Mouse (Mus musculus) ovary, postnatal 10 days (tissue): ENCODE measurements around the gene Itgbl1.
"Not testable (repeated sequence)": the region's sequence is repeated elsewhere in the genome, so short reads cannot be mapped to it uniquely, and the experiment has no call there.

Experiments
- DNase-seq: peaks from one replicate; pipeline ENCODE4 v3.0.0; 2022; ENCODE audit warnings: low spot score

The Itgbl1 gene

GRCm38 (mm10) chr14:123659921-123660385 lies at the start of gene Itgbl1:
Gene Itgbl1 (plus strand): TSS chr14:123659971.
- no peak for DNase-seq

- no peak for DNase-seq
These were observed 36.8 kb upstream of the Itgbl1 start for GRCm38 (mm10) chr14:123622969-123623368.

DNA sequence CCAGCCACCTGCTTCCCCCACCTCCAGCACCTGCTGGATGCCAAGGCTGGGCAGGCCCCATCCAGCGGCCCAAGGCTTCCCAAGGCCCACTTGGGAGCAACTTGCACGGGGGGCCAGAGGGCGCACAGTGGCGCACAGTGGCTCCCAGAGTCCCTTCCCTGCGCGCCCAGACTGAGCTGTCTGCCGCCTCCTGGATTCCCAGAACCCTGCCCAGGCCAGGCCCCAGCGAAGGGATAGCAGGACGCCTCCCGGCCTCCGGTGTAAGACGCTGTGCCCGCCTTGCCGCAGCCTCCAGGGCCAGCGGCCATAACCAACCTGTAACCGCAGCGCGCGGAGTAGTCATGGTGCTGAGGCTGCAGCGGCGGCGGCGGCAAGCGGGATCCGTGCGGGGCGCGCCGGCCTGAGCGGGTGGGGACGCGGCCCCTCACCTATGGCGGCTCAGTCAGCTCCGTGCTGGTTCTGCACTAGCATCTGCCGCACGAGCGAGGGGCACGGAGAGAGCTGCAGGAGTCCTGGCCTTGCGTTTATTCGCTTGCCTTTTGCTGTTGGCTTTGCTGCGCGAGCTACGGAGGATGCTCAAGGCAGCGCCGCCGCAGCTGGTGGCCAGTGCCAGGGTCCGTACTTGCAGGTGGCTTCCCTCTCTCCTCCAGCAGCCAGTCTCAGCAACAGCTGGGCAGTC lies 33.1 kb upstream of the Itgbl1 start, which contains the start of gene Nalcn:
Nalcn (minus strand) TSS at position 644 of the 679 bp plus-strand sequence.
- no peak for DNase-seq

- DNase-seq, result no peak
These were observed 32.6 kb upstream of the Itgbl1 start for GRCm38 (mm10) chr14:123627180-123627562.

GRCm38 (mm10) chr14:123661091-123661491 lies 1.3 kb downstream of the Itgbl1 start:
- no peak for DNase-seq

DNA sequence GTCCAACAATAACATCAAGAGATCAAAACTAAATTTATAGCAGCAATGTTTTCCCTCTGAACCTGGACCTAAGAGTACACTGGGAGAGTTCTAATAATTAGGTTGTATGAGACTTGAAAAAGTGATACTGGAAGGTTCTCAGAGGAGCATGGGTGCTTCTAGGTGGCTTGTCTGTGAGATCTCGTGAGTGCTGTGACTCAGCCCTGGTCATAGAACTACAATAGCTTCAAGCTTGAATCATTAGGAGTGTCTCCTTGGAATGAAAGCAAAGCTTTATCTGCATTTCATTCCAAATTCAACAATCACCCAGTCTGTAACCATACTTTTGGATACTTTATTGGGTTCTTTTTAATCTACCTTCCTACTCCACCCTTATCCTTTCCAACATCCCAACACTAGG lies 2.6 kb downstream of the Itgbl1 start:
- DNase-seq, result no peak

DNA sequence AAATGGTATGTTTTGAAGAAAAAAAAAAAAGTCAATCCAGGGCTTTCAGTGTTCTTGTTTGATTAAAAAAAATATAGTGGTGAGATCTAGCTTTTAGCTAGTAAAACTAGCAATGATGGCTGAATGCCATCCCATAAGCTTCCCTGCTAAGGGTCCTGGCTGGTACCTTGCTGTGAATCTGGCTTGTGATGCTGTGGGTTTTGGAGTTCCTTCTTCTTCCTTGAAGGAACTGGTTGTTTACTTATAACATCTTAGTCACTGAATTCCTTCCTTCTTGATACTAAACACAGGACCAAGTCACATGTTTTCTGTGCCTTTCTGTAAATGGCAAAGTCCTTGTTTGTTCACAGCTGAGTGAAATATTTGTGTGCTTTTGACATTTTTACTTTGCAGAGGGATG lies 3.4 kb downstream of the Itgbl1 start:
- no peak for DNase-seq

DNA sequence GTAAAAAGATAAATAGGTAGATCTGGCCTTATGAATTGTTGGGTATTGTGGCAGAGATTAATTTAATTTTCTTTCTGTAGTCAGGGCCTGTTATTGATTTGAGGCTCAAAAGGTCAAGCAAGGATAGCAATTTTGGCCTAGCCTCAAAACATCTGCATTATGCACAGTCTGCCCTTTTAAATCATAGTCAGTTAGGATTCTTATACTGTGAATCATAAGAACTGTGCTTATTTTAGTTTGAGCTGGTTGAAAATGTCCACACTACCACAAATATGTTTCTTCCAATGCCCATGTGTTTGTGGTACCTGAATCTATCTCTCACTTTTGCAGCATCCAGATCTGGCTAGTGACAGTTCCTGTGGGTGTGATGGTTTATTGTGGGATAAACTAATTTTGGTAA lies 4.7 kb downstream of the Itgbl1 start:
- no peak for DNase-seq

GRCm38 (mm10) chr14:123671076-123671475 lies 11.3 kb downstream of the Itgbl1 start:
- DNase-seq, result not testable (repeated sequence)

GRCm38 (mm10) chr14:123678091-123678490 lies 18.3 kb downstream of the Itgbl1 start:
- no peak for DNase-seq

- DNase-seq, result no peak
These were observed 55.0 kb downstream of the Itgbl1 start for GRCm38 (mm10) chr14:123714751-123715150.

DNA sequence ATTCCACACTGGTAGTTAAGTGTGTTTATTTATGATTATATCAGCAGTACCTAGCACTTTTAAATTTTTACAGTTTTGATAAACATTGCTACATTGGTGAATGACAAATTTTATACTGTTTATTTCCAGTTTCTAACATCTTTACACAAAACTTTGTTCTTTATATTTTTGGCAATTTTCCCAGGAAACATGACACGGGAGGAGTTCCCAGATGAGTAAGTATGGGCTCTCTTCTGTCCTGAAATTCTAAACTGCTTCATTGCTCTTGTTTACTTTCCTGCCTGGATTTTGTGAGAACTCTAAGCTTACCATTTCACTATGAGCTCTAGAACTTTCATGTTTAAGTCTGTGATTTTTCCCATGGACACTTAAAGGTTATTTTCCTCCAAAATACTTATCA lies 82.3 kb downstream of the Itgbl1 start:
- DNase-seq, result no peak

GRCm38 (mm10) chr14:123751017-123751416 lies 91.2 kb downstream of the Itgbl1 start:
- DNase-seq, result no peak

DNA sequence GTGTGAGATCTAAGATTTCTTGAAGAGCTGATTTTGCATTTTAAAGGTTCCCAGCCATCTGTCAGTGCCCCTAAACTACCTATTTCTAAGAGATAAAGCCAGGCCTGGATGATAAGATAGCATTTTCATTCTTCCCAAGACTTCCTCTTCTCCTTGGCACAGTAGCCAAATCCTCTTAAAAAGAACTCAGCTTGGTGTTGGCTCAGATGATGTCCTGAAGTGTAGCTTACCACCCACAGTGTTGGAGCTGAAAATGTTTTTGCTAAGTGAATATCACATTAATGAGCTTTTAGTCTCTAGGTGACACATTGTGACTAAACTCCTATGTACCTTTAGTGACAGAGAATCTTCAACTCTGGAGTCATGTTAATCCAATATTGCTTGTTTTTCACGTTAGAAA lies 99.8 kb downstream of the Itgbl1 start:
- no peak for DNase-seq

- no peak for DNase-seq
These were observed 100.3 kb downstream of the Itgbl1 start for GRCm38 (mm10) chr14:123760079-123760478.

DNA sequence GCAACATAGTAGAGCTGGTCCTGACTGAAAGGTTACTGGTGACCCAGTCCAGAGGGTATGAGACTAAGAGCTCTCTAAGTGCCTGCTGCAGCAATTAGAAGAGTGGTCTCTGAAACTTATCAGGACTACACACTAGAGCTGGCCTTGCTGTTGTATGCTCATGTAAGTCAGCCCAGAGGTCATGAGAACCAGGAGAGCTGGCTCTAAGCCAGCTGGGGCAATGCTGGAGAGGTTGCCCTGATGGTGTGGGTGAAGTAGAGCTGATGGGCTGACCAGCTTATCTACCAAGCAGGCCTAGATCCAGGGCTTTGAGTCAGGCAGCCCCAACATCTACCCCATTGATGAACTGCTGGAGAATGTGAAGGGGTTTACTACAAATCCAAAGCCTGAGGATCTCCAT lies 142.0 kb downstream of the Itgbl1 start:
- DNase-seq, result no peak

DNA sequence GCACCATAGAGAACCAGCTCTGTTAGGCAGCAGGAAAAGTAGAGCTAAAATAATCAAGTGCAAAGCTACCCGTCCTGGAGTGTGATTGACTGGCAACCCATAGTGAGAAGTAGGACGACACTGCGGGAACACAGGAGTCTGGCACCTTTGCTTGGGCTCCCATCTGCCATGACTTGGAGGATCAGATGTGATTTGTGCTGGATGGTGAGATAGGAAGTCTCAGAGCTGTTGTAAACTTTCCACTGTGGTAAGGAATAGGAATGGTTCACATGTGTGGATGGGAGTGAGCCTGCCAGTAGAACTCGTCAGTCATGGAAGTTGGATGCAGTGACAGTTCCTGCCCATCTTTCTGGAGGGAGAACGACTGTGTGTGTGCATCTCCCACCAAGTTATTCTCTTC lies 177.9 kb downstream of the Itgbl1 start:
- DNase-seq, result no peak

DNA sequence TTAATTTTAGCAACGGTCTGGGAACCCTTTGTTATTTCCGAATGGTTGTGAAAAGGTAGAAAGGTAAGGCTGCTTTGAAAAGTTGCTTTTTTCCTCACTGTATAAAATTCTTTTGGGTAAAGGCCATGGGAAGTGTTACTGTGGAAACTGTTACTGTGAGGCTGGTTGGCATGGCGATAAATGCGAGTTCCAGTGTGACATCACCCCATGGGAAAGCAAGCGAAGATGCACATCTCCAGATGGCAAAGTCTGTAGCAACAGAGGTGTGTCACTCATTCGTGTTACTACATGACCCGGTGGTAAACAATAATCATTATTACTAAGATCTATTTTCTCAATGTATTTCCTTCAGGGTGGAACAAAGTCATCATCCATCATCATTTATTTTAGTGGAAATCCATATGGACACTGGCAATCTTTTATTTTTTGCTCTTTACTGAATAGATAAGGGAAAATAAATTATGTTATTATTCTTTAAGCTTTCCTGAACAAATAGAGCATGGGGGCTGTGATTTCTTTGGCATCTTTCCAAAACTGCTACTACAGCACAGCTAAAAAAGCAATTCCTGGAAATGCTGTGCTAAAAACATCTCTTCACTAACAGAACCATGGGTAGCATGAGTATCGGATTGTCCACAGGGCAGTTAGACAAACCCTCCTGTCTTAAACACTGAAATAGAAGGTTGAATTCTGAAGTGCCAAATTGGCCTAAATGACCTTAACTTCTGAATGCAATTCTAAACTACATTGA lies 184.1 kb downstream of the Itgbl1 start:
- DNase-seq, result no peak

DNA sequence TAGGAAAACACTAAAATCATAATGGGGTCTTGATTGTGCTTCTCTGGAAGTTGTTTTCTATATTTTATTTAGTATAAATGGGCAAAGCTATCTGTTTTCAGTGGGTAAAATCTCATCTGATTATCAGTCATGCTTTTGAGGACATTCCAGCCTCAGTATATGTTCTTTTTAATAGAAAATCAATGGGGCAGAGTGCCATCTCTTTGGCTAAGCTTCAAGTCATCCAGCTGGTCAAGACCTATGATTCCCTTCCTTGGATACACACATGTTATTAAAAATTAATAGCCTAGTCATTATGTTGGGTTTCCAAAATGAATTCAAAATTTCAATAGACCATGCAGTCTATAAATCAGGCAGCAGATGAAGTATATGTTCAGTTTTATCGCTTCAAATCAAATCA lies 204.8 kb downstream of the Itgbl1 start:
- no peak for DNase-seq

- no peak for DNase-seq
These were observed 206.3 kb downstream of the Itgbl1 start for GRCm38 (mm10) chr14:123865779-123866726.

- DNase-seq, result no peak
These were observed 268.1 kb downstream of the Itgbl1 start for GRCm38 (mm10) chr14:123927903-123928302.

DNA sequence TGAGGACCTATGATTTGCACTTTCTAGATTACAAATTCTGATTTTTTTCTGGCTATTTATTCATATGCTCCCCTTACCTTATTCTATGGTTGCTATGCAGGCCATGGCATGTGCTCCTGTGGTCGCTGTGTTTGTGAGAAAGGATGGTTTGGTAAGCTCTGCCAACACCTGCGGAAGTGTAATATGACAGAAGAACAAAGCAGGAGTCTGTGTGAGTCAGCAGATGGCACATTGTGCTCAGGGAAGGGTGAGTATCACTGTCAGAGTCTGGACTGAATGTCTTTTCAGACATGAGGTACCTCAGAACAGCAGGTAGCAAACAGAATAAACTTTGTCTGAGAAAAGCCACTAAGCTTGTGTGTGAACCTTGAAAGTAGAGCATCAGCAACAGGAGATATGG lies 306.8 kb downstream of the Itgbl1 start:
- DNase-seq, result no peak
